ENCODE assay signal across 9 mouse cellular contexts in the genomic region with DNA sequence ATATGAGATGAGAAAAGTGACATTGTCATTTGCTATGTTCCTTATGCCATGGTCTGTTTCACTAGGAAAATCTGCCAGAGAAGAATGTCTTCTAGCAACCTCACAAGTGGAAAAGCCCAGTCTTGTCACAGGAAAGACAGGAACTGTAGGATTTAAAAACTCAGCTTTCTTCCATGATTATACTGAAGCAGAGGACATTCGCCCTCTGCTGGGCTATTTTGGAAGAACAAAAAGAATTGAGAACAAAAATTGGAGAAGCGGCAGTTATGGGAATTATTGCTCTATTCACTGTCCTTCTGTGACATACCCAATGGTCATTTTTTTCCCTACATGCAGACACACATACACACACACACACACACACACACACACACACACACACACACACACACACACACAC.
DNase-seq lines count a peak whose midpoint lies in the region; TF ChIP-seq lines count a peak whose summit lies in the region.
"Had no signal": no experiment of that assay in that cellular context is flagged by ENCODE, and none has a peak within 500 bp of the region (broad histone marks: within the 10 kb centered on the region; RNA-seq: fewer than 3 reads in every experiment).

No protein-coding gene starts in this region.

- no peaks in the 10 kb centered on the region for H3K4me1 ChIP-seq in MEL (ENCODE audit: control insufficient read depth in 1 of 2, insufficient read depth in 2 of 2, low read length in 2 of 2)

- DNase-seq in adrenal gland, postnatal 10 days, result peak; percentile 14
- no peak for DNase-seq in adrenal gland, postnatal 25 days
- DNase-seq in kidney, postnatal 10 days, result peak; percentile 10
- DNase-seq in kidney, adult 8-10 months, result no peak
- peak; percentile 11 for DNase-seq in MEL (ENCODE audit: low read depth, low spot score)
- DNase-seq in layer of hippocampus, postnatal 10 days (ENCODE audit: low spot score in 2 of 2), result peak; percentile 10 to 28
- no peak for DNase-seq in urinary bladder, postnatal 14 days (ENCODE audit: low spot score)
- DNase-seq in urinary bladder, postnatal 10 days (ENCODE audit: low spot score), result no peak
- DNase-seq: gastrocnemius, postnatal 10 days had no signal

- H3K9me3 ChIP-seq in MEL (replicated peaks; ENCODE audit: insufficient read depth, low read length), result no peaks in the 10 kb centered on the region

- no peaks in the 10 kb centered on the region for H3K27me3 ChIP-seq in MEL (ENCODE audit: control insufficient read depth in 1 of 2, insufficient read depth in 2 of 2, low read length in 2 of 2)

- no peak overlapping the region for H3K4me3 ChIP-seq in MEL (ENCODE audit: control insufficient read depth in 1 of 2, insufficient read depth in 1 of 2, low read depth in 2 of 2, low read length in 2 of 2)

- peak in 1 of 3 experiments; percentile 43; a peak in 3 of 6 replicates for TF ChIP-seq CTCF in MEL (IDR thresholded peaks at IDR 0.05 in 2 of 3, conservative IDR thresholded peaks at IDR 0.05 in 1 of 3; ENCODE audit: control insufficient read depth in 1 of 3, insufficient read depth in 1 of 3, low read depth in 2 of 3, low read length in 3 of 3, poor library complexity in 1 of 3, severe bottlenecking in 1 of 3)

- H3K79me2 ChIP-seq in MEL (ENCODE audit: control insufficient read depth, insufficient read depth, low read length, poor library complexity), result no peaks in the 10 kb centered on the region

- no peak overlapping the region for H3K9ac ChIP-seq in MEL (ENCODE audit: control insufficient read depth, low read depth, low read length, poor library complexity, severe bottlenecking)

- no peak for TF ChIP-seq EP300 in MEL (IDR thresholded peaks at IDR 0.05; ENCODE audit: low read depth in 1 of 2, low read length in 2 of 2)

- H3K27ac ChIP-seq in MEL (ENCODE audit: control insufficient read depth, low read depth, low read length), result no peak overlapping the region

- TF ChIP-seq RAD21 in MEL (IDR thresholded peaks at IDR 0.05; ENCODE audit: low read depth, low read length), result peak; percentile 22

- no peak for TF ChIP-seq POLR2A in MEL (IDR thresholded peaks at IDR 0.05; ENCODE audit: control insufficient read depth in 1 of 2, insufficient read depth in 1 of 2, low read depth in 1 of 2, low read length in 2 of 2, poor library complexity in 1 of 2)

- no peaks in the 10 kb centered on the region for H3K36me3 ChIP-seq in MEL (ENCODE audit: control insufficient read depth in 1 of 2, insufficient read depth in 2 of 2, low read length in 2 of 2)

TF ChIP-seq in MEL, 35 proteins besides CTCF, POLR2A, EP300 and RAD21:
- no peak for TF ChIP-seq MYC (IDR thresholded peaks at IDR 0.05; ENCODE audit: low read depth, low read length)
- no peak for TF ChIP-seq CHD1 (IDR thresholded peaks at IDR 0.05; ENCODE audit: low read depth, low read length)
- no peak for TF ChIP-seq BHLHE40 (IDR thresholded peaks at IDR 0.05; ENCODE audit: borderline replicate concordance, low read depth, low read length)
- peak; percentile 54 for TF ChIP-seq SMC3 (IDR thresholded peaks at IDR 0.05; ENCODE audit: low read depth, low read length)
- TF ChIP-seq CHD2 (IDR thresholded peaks at IDR 0.05; ENCODE audit: low read length), result no peak
- no peak for TF ChIP-seq POLR2AphosphoS2 (IDR thresholded peaks at IDR 0.05; ENCODE audit: low read length)
- no peak for TF ChIP-seq MXI1 (IDR thresholded peaks at IDR 0.05; ENCODE audit: low read depth, low read length)

Comparison
In these comparisons a context has a peak if more than half of its experiments do, and no peak if none do; other contexts are left out.
1. DNase-seq: peak in adrenal gland, postnatal 10 days (single experiment), kidney, postnatal 10 days (single experiment), MEL (single experiment) and layer of hippocampus, postnatal 10 days (2 of 2); none in adrenal gland, postnatal 25 days (single experiment), kidney, adult 8-10 months (0 of 2), urinary bladder, postnatal 14 days (single experiment) and urinary bladder, postnatal 10 days (single experiment).